Mouse (Mus musculus) lung, postnatal 0 days (tissue): ENCODE measurements at regions not wholly inside any gene's neighbourhood (a gene's known extent, or its start where the extent isn't known, plus 50 kb on each side); places are given as distances from the start of the nearest gene placed in this dataset.

Source experiments
- CTCF ChIP-seq: IDR thresholded peaks from 2 replicates; pipeline ENCODE4 v1.5.1; 2016; ENCODE audit warnings: antibody characterized with exemption, mild to moderate bottlenecking
- EP300 ChIP-seq: IDR thresholded peaks from 2 replicates; pipeline ENCODE4 v1.6.1; 2016; ENCODE audit warnings: antibody characterized with exemption, mild to moderate bottlenecking, control low read depth

- TF ChIP-seq CTCF (no peak), EP300 (no peak)
Observed at GRCm38 (mm10) chr13:51326128-51326527, 82.3 kb upstream of the S1pr3 start.
